Mouse (Mus musculus): ENCODE results near the gene Sftpa1.

Gene Sftpa1

GRCm38 (mm10) chr14:41131540-41131939 is at the start of gene Sftpa1:
Gene Sftpa1, plus strand, starts transcription at chr14:41131782.
- DNase-seq (ENCODE audit: extremely low spot score, low read depth, low spot score), result no peak

- DNase-seq (ENCODE audit: extremely low spot score, low read depth, low spot score), result no peak
Observed at GRCm38 (mm10) chr14:41082408-41082807, 49.2 kb upstream of the Sftpa1 start.

GRCm38 (mm10) chr14:41087509-41087908 is 44.1 kb upstream of the Sftpa1 start:
- DNase-seq (ENCODE audit: extremely low spot score, low read depth, low spot score), result no peak

GRCm38 (mm10) chr14:41090777-41091176 is 40.8 kb upstream of the Sftpa1 start:
- DNase-seq (ENCODE audit: extremely low spot score, low read depth, low spot score), result no peak

GRCm38 (mm10) chr14:41094114-41094513 is 37.5 kb upstream of the Sftpa1 start:
- DNase-seq (ENCODE audit: extremely low spot score, low read depth, low spot score), result no peak

GRCm38 (mm10) chr14:41096296-41096860 is 35.2 kb upstream of the Sftpa1 start:
- DNase-seq (ENCODE audit: extremely low spot score, low read depth, low spot score), result no peak

GRCm38 (mm10) chr14:41098726-41099125 is 32.9 kb upstream of the Sftpa1 start:
- DNase-seq (ENCODE audit: extremely low spot score, low read depth, low spot score), result no peak

- no peak for DNase-seq (ENCODE audit: extremely low spot score, low read depth, low spot score)
Observed at GRCm38 (mm10) chr14:41100712-41101111, 30.9 kb upstream of the Sftpa1 start.

GRCm38 (mm10) chr14:41101242-41101641 is 30.3 kb upstream of the Sftpa1 start:
- DNase-seq (ENCODE audit: extremely low spot score, low read depth, low spot score), result no peak

- no peak for DNase-seq (ENCODE audit: extremely low spot score, low read depth, low spot score)
Observed at GRCm38 (mm10) chr14:41102269-41102668, 29.3 kb upstream of the Sftpa1 start.

GRCm38 (mm10) chr14:41104853-41105444 is 26.6 kb upstream of the Sftpa1 start, which contains the start of gene Mat1a:
Gene Mat1a, plus strand, starts transcription at chr14:41105035.
- DNase-seq (ENCODE audit: extremely low spot score, low read depth, low spot score), result no peak

GRCm38 (mm10) chr14:41111031-41111668 is 20.4 kb upstream of the Sftpa1 start:
- no peak for DNase-seq (ENCODE audit: extremely low spot score, low read depth, low spot score)

GRCm38 (mm10) chr14:41112944-41113343 is 18.6 kb upstream of the Sftpa1 start:
- no peak for DNase-seq (ENCODE audit: extremely low spot score, low read depth, low spot score)

GRCm38 (mm10) chr14:41116271-41116670 is 15.3 kb upstream of the Sftpa1 start:
- DNase-seq (ENCODE audit: extremely low spot score, low read depth, low spot score), result no peak

- DNase-seq (ENCODE audit: extremely low spot score, low read depth, low spot score), result no peak
Observed at GRCm38 (mm10) chr14:41124683-41125082, 6.9 kb upstream of the Sftpa1 start.

- peak; percentile 0 for DNase-seq (ENCODE audit: extremely low spot score, low read depth, low spot score)
Observed at GRCm38 (mm10) chr14:41127997-41128396, 3.6 kb upstream of the Sftpa1 start.

GRCm38 (mm10) chr14:41137006-41137405 is 5.4 kb downstream of the Sftpa1 start:
- no peak for DNase-seq (ENCODE audit: extremely low spot score, low read depth, low spot score)

GRCm38 (mm10) chr14:41140686-41141085 is 9.1 kb downstream of the Sftpa1 start:
- DNase-seq (ENCODE audit: extremely low spot score, low read depth, low spot score), result no peak

GRCm38 (mm10) chr14:41146035-41146434 is 14.5 kb downstream of the Sftpa1 start:
- DNase-seq (ENCODE audit: extremely low spot score, low read depth, low spot score), result no peak

- DNase-seq (ENCODE audit: extremely low spot score, low read depth, low spot score), result no peak
Observed at GRCm38 (mm10) chr14:41146922-41147321, 15.3 kb downstream of the Sftpa1 start.

GRCm38 (mm10) chr14:41147356-41147755 is 15.8 kb downstream of the Sftpa1 start:
- DNase-seq (ENCODE audit: extremely low spot score, low read depth, low spot score), result no peak

GRCm38 (mm10) chr14:41151220-41151898 is 19.8 kb downstream of the Sftpa1 start, which contains the start of gene Mbl1:
Gene Mbl1, plus strand, starts transcription at chr14:41151458.
- no peak for DNase-seq (ENCODE audit: extremely low spot score, low read depth, low spot score)
